Mouse (Mus musculus) cerebellum, postnatal 14 days (tissue): ENCODE measurements around the gene Sox6.

ENCODE experiments used
- DNase-seq, 2 experiments: peaks; one replicate each; pipeline ENCODE4 v3.0.0; 2021; ENCODE audit warnings: mixed read lengths in 2 of 2

The Sox6 gene

DNA sequence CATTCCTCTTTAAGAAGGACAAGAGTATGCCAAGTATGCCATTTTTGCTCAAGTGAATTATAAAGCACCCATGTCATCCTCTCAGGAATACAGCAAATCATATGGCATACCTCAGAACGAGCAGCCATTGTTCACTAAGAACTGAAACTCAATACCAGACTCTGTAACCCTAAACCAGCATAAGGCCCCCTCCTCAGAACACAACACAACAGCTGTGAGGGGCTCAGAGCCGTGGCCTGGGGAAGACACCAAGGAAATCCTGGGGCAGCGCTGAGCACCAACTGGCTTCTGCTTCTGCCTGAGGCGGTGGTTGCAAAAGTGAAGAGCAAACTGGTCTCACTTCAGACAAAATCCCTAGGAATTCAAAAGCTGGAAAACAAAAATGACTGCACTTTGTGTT is 208.8 kb downstream of the Sox6 start:
- DNase-seq: no peak

DNA sequence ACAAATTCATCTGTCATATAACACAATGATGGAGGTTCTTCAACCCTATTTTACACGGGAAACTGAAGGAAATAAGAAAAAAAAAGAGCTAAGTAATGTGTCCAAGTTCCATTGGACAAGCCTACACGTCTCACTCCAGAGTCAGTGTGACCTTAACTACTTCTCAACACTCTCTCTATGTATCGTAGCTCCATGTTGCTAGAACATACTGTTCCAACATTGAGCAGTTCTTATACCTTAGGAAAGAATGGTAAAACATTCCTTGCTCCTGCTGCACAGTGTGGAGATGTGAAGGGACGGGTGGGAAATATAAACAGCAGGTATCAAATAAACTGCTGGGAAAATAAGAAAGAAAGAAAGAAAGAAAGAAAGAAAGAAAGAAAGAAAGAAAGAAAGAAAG is 209.3 kb downstream of the Sox6 start:
- no peak for DNase-seq

- peak; percentile 6 to 41 for DNase-seq
Observed at GRCm38 (mm10) chr7:115825295-115825694, 213.3 kb downstream of the Sox6 start.

- DNase-seq: no peak
Observed at GRCm38 (mm10) chr7:115824621-115825256, 213.9 kb downstream of the Sox6 start.

GRCm38 (mm10) chr7:115819136-115819535 is 219.5 kb downstream of the Sox6 start:
- DNase-seq: no peak

DNA sequence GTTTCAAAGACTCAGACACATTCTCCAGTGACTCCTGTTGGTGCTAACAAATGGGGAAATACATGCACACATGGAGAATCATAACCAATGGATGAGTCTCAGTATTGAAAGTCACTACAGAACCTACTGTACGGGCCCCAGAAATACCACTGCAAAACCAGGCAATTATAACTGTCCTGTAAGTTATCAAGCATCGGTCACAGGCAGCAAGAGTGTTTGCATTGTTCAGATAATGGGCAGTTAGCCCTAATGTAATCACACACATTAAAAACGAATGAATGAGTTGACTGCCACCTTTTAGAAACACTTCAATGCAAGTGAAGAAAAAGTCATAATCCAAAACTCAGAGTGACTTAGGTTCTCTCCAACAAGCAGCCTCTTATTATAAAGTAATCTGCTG is 235.3 kb downstream of the Sox6 start:
- no peak for DNase-seq

DNA sequence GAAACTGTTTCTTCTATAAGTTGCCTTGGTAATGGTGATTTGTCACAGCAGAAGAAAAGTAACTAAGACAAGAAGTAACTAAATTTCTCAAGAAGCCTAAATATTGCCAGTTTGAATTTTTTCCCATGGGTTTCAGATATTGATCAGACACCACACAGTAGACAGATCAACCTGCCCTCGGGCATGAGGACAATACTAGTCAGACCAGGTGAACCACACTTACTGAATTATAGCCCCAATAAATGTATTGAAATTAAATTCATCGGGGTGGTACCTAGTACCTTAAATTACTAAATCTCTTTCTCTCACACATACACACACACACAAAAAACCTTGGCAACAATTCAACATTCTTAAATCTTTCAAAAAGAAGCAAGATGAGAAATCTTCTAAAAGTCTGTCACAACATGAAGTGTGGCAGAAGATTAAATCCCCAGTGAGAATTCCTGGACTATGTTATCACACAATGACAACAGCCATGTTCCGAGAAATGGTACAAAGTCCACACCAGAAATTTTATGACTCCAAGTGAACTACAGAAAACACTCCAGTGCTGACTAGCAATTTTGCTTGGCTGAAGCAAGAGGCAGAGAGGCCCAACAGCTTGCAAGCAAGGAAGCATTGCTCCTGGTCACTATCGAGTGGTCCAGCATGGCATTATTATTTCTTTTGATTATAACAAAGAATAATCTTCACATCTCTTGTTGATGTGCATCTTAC is 244.3 kb downstream of the Sox6 start:
- no peak for DNase-seq

DNA sequence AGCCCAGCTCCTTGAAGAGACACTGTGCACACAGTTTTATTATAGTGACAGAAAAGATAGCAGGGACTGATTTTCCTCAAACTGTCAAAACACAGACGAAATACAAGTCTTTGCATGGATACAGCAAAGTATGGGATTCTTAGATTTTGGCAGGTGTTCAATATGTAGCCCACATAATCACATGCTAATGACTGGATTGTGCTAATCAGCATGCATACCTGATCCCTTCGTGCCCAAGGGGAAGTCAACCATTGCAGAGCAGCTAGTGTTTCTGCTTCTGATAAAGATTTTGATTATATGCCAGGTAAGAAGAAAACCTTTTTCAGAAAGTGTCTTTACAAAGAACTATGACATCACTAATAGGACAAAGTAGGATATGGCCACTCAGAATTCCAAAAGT is 245.8 kb downstream of the Sox6 start:
- DNase-seq: no peak

DNA sequence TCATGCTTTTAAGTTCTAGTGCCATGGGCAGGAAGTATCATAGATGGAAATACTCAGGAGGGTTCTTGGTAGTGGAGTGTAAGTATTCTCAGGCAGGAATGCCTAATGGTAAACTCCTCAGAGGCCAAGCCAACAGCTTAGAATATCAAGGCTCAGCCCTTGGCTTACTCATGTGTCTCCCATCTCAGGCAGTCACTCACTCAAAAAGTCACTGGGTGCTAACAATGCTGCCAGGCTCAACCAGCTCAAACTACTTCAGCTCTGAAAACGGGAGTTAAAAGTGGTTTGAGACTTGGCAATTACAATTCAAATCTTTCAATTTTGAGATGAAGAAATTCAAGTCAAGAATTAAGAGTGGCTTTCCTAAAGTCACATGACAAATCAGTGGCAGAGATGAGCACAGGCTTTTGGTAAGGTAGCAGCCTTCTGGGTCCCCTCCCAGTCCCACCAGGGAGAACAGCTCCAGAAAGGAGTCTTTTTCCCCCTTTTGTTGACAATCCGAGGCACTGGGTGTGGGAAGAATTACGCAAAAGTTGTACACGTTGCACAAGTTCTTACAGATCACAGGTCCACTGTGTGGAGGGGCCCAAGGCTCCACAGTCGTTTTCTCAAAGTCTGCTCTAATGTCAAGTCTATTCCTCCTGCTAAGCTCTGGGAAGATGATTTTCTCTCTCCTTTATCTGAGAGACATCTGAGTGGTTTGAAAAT is 249.3 kb downstream of the Sox6 start:
- DNase-seq: no peak

GRCm38 (mm10) chr7:115783982-115784917 is 254.3 kb downstream of the Sox6 start:
- no peak for DNase-seq

- DNase-seq: no peak
Observed at GRCm38 (mm10) chr7:115780148-115780547, 258.4 kb downstream of the Sox6 start.

DNA sequence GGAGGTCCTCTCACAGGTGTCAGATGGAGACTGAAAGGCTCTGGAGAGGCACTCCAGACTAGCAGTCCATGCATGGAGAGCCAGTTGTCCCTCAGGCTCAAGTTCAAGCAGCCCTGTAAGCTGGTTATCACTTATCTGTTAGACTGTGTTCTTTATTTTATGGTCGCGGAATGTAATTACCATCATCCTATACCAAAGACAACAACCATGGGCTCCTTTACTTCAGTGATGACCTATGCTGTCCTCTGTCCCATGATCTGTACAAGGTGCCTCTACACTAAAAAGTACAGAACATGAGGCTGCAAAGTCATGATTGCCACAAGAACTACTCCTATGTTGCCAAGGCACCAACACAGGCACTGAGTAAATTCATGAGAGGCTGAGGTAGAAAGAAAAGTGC is 259.1 kb downstream of the Sox6 start:
- no peak for DNase-seq

- no peak for DNase-seq
Observed at GRCm38 (mm10) chr7:115776736-115777135, 261.9 kb downstream of the Sox6 start.

DNA sequence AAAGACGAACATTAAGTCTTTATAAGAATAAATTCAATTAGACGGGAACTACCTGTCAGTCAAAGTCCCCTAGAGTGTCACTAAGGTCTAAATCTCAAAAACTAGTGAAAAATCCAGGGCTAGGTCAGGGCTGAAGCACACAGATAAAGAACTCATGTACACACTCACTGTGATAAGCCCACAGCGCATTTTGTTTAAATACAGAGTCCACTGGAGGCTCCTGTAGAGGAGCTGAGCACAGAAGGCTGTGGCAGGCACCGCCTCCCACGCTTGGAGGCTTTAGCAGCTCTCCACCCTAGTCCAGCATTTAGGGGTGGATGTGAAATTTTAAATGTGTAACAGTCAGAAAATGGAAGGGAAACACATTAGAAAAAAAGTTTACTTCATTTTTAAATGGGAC is 262.3 kb downstream of the Sox6 start:
- DNase-seq: no peak

GRCm38 (mm10) chr7:115766316-115766715 is 272.3 kb downstream of the Sox6 start:
- DNase-seq: no peak

DNA sequence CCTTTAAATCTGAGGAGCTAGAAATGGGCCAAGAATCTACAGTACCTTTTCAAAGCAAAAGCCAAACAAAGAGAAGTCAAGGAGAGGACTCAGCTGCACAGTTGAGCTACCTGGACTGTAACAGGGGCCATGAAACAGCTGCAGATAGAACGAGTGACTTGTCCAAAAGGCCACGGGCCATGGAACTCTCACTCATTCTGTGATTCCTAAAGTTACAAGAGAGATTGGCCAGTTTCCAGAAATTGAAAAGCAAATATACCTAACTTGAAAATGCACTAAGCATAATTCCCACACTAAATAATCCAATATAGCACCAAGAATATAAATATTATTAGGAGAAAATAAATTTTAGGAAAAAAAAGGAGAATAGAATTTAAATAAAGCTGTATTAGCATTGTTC is 274.7 kb downstream of the Sox6 start:
- DNase-seq: no peak

GRCm38 (mm10) chr7:115758172-115758571 is 280.4 kb downstream of the Sox6 start:
- DNase-seq: no peak

DNA sequence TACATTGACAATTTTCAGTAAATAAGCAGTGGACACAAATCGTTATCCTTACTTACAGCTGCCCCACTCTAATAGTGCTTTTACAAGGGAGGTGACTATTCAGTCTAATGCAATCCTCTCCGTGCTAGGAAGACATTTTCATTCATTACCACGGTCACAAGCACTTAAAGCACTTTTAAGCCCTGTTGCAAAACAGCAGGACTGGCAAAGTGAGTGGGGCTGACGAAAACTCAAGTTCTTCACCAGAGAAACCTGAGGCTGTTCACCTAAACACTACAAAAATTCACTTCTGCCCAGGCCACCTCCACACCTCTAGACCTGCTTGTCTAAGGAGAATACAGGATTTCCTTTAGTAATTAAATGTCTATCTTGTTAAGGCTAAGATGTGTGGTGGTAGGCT is 283.3 kb downstream of the Sox6 start:
- no peak for DNase-seq

DNA sequence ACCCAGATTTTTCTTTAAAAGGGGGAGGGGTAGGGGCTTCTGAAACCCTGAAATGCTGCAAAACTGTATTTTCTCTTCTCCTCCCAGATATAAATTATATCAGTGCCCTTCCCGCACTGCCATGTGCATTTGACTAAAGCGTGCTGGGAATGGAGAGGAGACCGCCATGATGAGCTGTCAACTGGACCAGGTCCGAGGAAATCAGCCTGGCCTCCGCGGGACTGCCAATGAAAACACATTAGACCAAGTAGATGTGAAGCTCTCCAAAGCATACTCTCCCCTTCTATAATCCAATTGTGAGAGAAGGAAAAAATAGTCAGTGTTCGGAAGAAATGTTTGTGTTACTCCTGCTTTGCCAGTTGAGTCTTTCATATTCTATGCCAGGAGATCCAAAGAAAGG is 284.4 kb downstream of the Sox6 start:
- no peak for DNase-seq

DNA sequence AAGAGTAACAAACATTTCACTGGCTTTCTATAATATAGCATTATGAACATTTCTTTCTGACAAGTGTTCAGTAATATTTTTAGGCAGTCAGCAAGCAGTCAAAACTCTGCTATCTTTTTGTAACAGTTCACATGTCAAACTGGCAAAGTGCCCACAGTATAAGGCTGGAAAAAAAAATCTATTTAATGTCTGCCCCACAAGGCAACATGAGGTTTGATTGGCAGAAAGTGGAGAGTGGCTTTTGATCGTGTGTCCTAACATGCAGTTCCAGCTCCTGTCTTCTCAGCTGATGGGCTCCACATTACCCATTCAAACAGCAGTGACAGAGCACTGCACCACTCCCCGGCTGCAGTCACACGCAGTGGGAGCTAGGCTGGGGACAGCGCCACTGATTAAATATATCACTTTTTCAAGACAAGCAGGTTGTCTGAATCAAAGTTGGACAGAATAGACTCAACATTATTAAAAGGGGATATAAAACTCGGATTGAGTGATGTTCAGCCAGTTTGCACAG is 286.4 kb downstream of the Sox6 start:
- peak; percentile 12 to 14 for DNase-seq

DNA sequence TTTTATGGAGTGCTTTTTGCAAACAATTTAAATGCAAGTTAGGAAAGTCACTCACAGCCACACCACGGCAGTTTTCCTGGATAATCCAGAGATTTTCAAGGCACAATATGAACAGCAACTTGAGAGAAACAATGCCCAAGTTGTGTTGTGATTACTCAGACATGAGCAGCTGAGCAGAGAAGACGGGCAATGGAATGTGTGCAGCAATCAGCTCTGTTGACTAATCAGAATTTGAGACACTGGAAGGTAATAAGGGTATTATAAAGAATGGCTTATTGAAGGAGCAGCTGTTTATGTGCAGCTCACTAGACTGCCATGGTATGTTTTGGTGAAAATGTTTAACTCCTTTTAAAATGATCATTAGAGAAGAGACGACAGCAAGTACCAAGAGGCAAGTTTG is 287.5 kb downstream of the Sox6 start:
- no peak for DNase-seq

- DNase-seq: no peak
Observed at GRCm38 (mm10) chr7:115750275-115750825, 288.2 kb downstream of the Sox6 start.
